Mouse (Mus musculus) hematopoietic stem cell, adult 5-6 weeks (primary cell): ENCODE results near the gene Gm20908. TPM values are rescaled to one million over a fixed set of nuclear protein-coding genes. Genes with fewer than 3 reads are reported as not detected.
"Not testable (repeated sequence)": the region's sequence is repeated elsewhere in the genome, so short reads cannot be mapped to it uniquely, and the experiment has no call there.

Experiments used
- ATAC-seq, 2 experiments: fragments of 125-278 bp in 1 of 2; replicated peaks in 1 of 2; 2 replicates each; pipeline ENCODE4 v1.8.0; 2016 to 2017; ENCODE audit warnings: inconsistent platforms in 2 of 2, mild to moderate bottlenecking in 2 of 2, moderate number of reproducible peaks in 2 of 2, low read depth in 1 of 2, moderate TSS enrichment in 1 of 2; ENCODE audit not compliant: low FRiP score in 2 of 2, poor library complexity in 2 of 2, severe bottlenecking in 2 of 2, insufficient read depth in 1 of 2, low TSS enrichment in 1 of 2
- total RNA-seq: library from RNA; stranded (forward); fragments of 172-1452, 232-1000 nt; gene quantifications from 2 replicates; pipeline ENCODE4 v1.2.3, GENCODE M21; 2017

Gm20908 gene
- not detected in 2 replicates for total RNA-seq

DNA sequence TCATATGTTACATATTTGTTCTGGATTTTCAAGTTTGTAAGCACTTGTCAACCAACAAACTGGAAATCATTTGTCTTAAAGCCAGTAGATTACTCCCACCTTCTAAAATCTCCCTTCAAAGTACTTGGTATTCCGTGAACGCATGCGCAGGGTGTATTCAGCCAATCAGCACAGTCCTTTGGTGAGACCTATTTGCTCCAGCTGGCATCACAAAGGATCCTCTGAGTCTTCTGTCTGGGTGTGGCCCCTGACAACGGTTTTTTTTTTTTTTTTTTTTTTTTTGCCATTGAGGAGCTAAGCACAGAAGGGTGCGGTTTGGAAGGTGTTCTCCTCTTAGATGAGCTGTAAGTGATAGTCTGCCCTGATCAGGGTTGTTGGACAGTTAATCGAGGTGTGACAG is at the start of gene Gm20908:
Gm20908 (plus strand) TSS at position 301 of the 400 bp plus-strand sequence.
- ATAC-seq: not testable (repeated sequence)
